Mouse (Mus musculus): Measurements from ENCODE around the gene Adamts6. TPM values are rescaled to one million over a fixed set of nuclear protein-coding genes. Genes with fewer than 3 reads are reported as not detected.

Gene Adamts6
- polyA plus RNA-seq, 1 experiment from 2014 or later: 2.5 TPM

DNA sequence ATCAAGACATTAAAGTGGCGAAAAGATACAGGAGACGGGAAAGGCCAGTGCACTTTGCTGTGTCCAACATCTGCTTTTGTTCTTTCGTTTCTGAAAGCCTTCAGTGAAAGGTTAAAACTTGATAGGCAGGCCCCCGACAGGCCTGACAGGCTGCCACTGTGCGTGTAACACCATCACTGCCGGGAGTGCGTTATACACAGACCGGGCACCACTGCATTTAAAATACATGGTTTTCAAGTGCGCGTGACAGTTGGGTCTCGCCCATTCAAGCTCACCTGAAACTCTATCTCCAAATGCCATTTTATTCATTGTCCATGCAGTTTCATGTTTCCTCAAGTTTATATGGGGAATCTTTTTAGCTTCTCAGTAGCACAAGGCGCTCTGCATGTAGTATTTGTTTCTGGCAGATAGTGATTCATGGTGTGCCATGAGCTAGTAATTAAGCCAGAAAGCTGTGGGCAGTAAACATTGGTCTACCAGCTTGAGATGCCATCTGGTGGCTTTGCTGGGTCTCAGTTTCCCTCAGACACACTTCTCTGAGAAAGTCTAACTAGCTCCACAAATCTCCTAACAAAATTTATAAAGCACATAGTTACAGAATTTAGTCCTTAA, 195.6 kb downstream of the Adamts6 start:
- Histone ChIP-seq H3K4me2 (replicated peaks; ENCODE audit: low read depth, low read length) (no peak overlapping the region), H3K4me3 (ENCODE audit: low read depth, low read length) (no peak overlapping the region), H3K27me3 (ENCODE audit: control insufficient read depth, insufficient read depth, low read length) (no peaks in the 10 kb centered on the region), H3K27ac (ENCODE audit: low read depth, low read length) (no peak overlapping the region), H3K9ac (ENCODE audit: low read depth, low read length) (no peak overlapping the region), H3K36me3 (ENCODE audit: control insufficient read depth, insufficient read depth, low read length) (no peaks in the 10 kb centered on the region), H3K9me3 (ENCODE audit: control insufficient read depth, low read length) (no peaks in the 10 kb centered on the region), H3K4me1 (replicated peaks; ENCODE audit: control insufficient read depth, insufficient read depth, low read length) (no peaks in the 10 kb centered on the region)
- ATAC-seq (ENCODE audit: low FRiP score) (no peak), DNase-seq (ENCODE audit: low spot score) (peak; percentile 5)
- WGBS: 70% methylated on average over 12 of the region's 12 CpGs

DNA sequence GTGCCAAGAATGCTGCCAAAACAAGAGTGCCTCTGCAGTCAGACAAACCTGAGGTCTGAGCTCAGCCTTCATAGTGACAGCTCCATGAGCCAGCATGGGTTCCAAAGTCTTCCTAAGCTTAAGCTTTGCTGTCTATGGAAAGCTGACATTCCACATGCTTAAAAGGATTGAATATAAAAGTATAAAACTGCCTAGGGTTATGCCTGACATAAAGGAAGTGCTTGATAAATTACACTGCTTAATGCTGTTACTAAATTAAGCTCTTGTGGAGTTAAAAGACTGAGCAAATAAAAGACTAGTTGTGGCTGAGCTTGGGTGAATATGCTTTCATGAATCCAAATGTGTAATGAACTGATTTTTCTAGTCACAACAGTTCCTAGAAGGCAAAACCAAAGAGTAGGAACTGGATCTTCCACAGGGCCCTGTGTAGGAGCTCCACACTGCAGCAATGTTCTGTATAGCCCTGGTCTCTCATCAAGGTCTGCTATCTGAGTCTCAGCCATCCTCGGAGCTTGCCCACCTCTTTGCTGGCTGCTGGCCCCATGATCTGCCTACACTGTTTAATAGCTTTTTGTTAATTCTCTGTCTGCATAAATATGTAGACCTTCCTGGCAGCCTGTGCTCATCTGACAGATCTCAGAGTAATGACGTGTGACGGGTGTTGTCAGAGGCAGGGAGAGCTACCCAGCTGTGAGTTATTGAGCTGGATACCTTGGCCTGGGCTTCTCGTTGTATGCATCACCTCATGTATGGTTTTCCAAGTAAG, 203.6 kb downstream of the Adamts6 start:
- Histone ChIP-seq H3K9me3 (ENCODE audit: control insufficient read depth, low read length) (no peaks in the 10 kb centered on the region), H3K27ac (ENCODE audit: low read depth, low read length) (no peak overlapping the region), H3K36me3 (ENCODE audit: control insufficient read depth, insufficient read depth, low read length) (no peaks in the 10 kb centered on the region), H3K27me3 (ENCODE audit: control insufficient read depth, insufficient read depth, low read length) (no peaks in the 10 kb centered on the region), H3K4me2 (replicated peaks; ENCODE audit: low read depth, low read length) (no peak overlapping the region), H3K9ac (ENCODE audit: low read depth, low read length) (no peak overlapping the region), H3K4me1 (replicated peaks; ENCODE audit: control insufficient read depth, insufficient read depth, low read length) (no peaks in the 10 kb centered on the region), H3K4me3 (ENCODE audit: low read depth, low read length) (no peak overlapping the region)
- DNase-seq (ENCODE audit: low spot score): no peak
- no peak for ATAC-seq (ENCODE audit: low FRiP score)
- 73% methylated on average over 4 of the region's 4 CpGs for WGBS

DNA sequence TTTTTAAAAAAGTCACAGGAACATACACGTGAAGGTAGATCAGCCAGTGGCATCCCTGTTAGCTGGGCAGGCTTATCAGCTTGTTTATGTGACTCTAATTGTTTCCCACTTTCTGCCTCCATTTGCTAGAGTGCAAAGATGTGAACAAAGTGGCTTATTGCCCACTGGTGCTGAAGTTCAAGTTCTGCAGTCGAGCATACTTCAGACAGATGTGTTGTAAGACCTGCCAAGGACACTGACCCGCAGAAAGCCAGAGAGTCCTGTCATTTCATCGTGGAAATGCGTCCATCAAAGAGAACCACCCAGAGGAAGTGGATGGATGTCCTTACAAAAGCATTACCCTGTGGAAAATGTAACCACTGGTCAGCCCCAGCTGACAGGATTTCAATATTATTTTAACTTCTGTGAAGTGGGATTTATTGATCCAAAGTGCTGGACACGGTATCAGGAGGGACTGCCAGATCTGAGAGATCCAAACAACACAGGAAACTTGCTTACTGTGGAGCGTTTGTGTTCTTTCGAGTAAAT, 205.9 kb downstream of the Adamts6 start:
- H3K4me3 ChIP-seq (ENCODE audit: low read depth, low read length): no peak overlapping the region
- no peaks in the 10 kb centered on the region for H3K27me3 ChIP-seq (ENCODE audit: control insufficient read depth, insufficient read depth, low read length)
- H3K4me2 ChIP-seq (replicated peaks; ENCODE audit: low read depth, low read length): no peak overlapping the region
- WGBS: 76% methylated on average over 8 of the region's 8 CpGs
- no peak overlapping the region for H3K9ac ChIP-seq (ENCODE audit: low read depth, low read length)
- H3K9me3 ChIP-seq (ENCODE audit: control insufficient read depth, low read length): no peaks in the 10 kb centered on the region
- ATAC-seq (ENCODE audit: low FRiP score): no peak
- no peak overlapping the region for H3K27ac ChIP-seq (ENCODE audit: low read depth, low read length)
- DNase-seq (ENCODE audit: low spot score): no peak
- no peaks in the 10 kb centered on the region for H3K4me1 ChIP-seq (replicated peaks; ENCODE audit: control insufficient read depth, insufficient read depth, low read length)
- no peaks in the 10 kb centered on the region for H3K36me3 ChIP-seq (ENCODE audit: control insufficient read depth, insufficient read depth, low read length)

DNA sequence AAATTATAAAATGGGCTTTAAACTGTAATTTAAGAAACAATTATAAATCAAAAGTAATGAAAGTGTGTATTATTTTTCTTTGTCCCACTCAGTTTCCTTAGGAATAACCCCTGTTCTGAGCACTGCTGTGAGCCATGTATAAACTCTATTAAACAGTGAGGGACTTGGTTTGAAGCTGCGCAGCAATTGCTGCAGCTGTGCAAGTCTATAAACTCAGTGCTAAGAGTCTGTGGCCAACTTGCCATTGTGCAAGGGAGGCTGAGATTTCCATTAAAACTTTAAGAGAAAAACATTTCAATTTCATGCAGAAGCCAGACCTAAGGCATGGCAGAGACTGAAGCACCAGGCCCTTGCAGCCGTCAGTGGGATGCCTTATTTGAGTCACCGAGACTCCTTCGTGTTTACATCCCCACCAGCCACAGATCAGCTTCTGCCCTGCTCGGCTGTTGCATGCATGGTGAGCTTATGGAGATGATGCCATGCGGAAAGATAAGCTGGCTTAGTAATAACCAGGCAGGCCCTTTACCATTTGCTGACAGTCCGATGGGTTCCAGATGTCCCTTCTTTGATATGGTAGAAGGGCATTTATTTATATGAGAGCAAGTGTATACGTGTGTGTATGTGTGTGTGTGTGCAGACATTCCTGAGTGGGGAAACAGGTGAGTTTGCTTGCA, 206.7 kb downstream of the Adamts6 start:
- Histone ChIP-seq H3K4me2 (replicated peaks; ENCODE audit: low read depth, low read length) (no peak overlapping the region), H3K36me3 (ENCODE audit: control insufficient read depth, insufficient read depth, low read length) (no peaks in the 10 kb centered on the region), H3K4me1 (replicated peaks; ENCODE audit: control insufficient read depth, insufficient read depth, low read length) (no peaks in the 10 kb centered on the region), H3K9ac (ENCODE audit: low read depth, low read length) (no peak overlapping the region), H3K9me3 (ENCODE audit: control insufficient read depth, low read length) (no peaks in the 10 kb centered on the region), H3K27ac (ENCODE audit: low read depth, low read length) (no peak overlapping the region), H3K4me3 (ENCODE audit: low read depth, low read length) (no peak overlapping the region), H3K27me3 (ENCODE audit: control insufficient read depth, insufficient read depth, low read length) (no peaks in the 10 kb centered on the region)
- ATAC-seq (ENCODE audit: low FRiP score) (no peak), DNase-seq (ENCODE audit: low spot score) (no peak)
- WGBS: 74% methylated on average over 8 of the region's 8 CpGs

DNA sequence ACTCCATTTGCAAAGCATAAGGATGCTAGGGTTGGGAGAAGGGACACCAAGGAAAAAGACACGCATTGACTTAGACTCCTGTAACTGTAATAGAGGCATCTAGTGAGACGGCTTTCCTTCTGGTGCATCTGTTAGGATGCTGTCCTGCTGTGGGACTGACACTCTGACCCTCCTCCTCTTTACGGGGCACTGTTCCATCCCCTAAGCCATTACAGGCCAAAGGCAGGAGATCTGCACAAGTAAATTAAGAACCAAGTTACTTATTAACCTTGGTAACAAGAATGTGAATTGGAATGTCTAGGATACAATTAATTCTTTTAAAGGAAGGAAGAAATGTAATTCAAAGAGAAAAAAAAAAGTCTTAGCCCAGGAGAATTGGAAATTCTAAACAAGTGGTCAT, 210.0 kb downstream of the Adamts6 start:
- Histone ChIP-seq H3K9ac (ENCODE audit: low read depth, low read length) (no peak overlapping the region), H3K4me1 (replicated peaks; ENCODE audit: control insufficient read depth, insufficient read depth, low read length) (no peaks in the 10 kb centered on the region), H3K36me3 (ENCODE audit: control insufficient read depth, insufficient read depth, low read length) (no peaks in the 10 kb centered on the region), H3K4me2 (replicated peaks; ENCODE audit: low read depth, low read length) (no peak overlapping the region), H3K27me3 (ENCODE audit: control insufficient read depth, insufficient read depth, low read length) (no peaks in the 10 kb centered on the region), H3K9me3 (ENCODE audit: control insufficient read depth, low read length) (no peaks in the 10 kb centered on the region), H3K4me3 (ENCODE audit: low read depth, low read length) (no peak overlapping the region), H3K27ac (ENCODE audit: low read depth, low read length) (no peak overlapping the region)
- WGBS: 34% methylated on average over 3 of the region's 3 CpGs
- DNase-seq (ENCODE audit: low spot score) (no peak), ATAC-seq (ENCODE audit: low FRiP score) (no peak)

DNA sequence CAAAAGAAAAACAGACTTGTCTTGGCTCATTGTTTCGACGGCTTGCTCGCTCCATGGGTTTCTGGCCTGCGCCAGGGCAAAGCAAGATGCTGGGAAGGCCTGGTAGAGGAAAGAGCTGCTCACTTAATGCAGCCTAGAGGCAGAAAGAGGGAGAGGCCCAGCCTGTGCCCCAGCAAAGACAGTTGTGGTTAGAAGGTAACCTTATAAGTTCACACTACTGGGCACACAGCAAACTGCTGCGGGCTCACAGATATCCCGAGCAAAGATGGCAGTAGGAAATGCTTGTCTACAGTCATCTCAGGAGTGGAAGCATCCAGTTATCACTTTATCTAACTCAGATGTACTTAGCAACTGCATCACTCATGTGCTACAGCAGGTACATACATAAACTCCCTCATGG, 211.0 kb downstream of the Adamts6 start:
- DNase-seq (ENCODE audit: low spot score): no peak
- Histone ChIP-seq H3K9ac (ENCODE audit: low read depth, low read length) (no peak overlapping the region), H3K9me3 (ENCODE audit: control insufficient read depth, low read length) (no peaks in the 10 kb centered on the region), H3K27ac (ENCODE audit: low read depth, low read length) (no peak overlapping the region), H3K27me3 (ENCODE audit: control insufficient read depth, insufficient read depth, low read length) (no peaks in the 10 kb centered on the region), H3K36me3 (ENCODE audit: control insufficient read depth, insufficient read depth, low read length) (no peaks in the 10 kb centered on the region), H3K4me2 (replicated peaks; ENCODE audit: low read depth, low read length) (no peak overlapping the region), H3K4me3 (ENCODE audit: low read depth, low read length) (no peak overlapping the region), H3K4me1 (replicated peaks; ENCODE audit: control insufficient read depth, insufficient read depth, low read length) (no peaks in the 10 kb centered on the region)
- ATAC-seq (ENCODE audit: low FRiP score): no peak
- 92% methylated on average over 6 of the region's 6 CpGs for WGBS

DNA sequence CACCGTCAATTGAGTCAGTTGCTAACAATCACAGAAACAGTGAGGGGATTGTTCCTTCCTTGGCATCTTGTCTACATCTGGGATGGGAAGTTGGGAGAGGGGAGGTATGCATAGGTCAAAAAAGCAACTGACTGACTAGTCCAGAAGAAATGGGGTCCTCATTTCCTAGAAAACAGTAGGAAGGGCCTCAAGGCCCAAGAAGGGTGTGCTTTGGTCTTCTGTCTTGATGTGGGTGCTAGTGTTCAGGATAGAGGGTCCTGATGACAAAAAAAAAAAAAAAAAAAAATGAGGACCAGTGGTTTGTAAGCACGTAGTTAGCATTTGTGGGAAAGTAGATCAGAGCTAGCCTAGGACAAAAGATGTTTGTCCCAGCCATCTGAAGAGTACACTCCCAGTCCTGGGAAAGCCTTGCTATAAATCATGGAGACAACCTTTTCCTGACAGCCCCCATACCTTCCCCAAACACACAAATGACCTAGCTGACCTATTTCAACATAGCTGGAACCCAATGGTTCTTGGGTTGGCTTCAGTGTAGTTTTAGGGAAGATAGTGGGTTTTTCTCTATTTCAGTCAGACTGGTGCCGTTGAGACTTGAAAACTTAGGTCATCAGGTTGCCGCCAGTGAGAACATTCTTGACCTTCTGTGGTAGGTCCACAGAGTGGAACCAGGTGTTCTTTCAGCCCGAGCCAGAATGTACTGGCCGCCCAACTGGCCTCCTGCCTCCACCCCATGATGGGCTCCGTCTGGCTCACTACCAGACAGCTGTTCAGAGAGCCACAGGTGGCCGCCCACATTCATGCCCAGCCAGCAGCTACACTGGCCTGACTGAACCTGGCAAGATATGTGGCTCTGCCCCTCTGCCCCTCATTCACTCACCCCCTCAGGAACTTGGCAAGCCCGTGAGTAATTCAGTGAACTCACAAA, 211.7 kb downstream of the Adamts6 start:
- no peaks in the 10 kb centered on the region for H3K4me1 ChIP-seq (replicated peaks; ENCODE audit: control insufficient read depth, insufficient read depth, low read length)
- no peaks in the 10 kb centered on the region for H3K9me3 ChIP-seq (ENCODE audit: control insufficient read depth, low read length)
- H3K27ac ChIP-seq (ENCODE audit: low read depth, low read length): no peak overlapping the region
- no peaks in the 10 kb centered on the region for H3K27me3 ChIP-seq (ENCODE audit: control insufficient read depth, insufficient read depth, low read length)
- ATAC-seq (ENCODE audit: low FRiP score) (no peak), DNase-seq (ENCODE audit: low spot score) (no peak)
- H3K4me2 ChIP-seq (replicated peaks; ENCODE audit: low read depth, low read length): no peak overlapping the region
- H3K9ac ChIP-seq (ENCODE audit: low read depth, low read length): no peak overlapping the region
- no peaks in the 10 kb centered on the region for H3K36me3 ChIP-seq (ENCODE audit: control insufficient read depth, insufficient read depth, low read length)
- 70% methylated on average over 9 of the region's 9 CpGs for WGBS
- no peak overlapping the region for H3K4me3 ChIP-seq (ENCODE audit: low read depth, low read length)

DNA sequence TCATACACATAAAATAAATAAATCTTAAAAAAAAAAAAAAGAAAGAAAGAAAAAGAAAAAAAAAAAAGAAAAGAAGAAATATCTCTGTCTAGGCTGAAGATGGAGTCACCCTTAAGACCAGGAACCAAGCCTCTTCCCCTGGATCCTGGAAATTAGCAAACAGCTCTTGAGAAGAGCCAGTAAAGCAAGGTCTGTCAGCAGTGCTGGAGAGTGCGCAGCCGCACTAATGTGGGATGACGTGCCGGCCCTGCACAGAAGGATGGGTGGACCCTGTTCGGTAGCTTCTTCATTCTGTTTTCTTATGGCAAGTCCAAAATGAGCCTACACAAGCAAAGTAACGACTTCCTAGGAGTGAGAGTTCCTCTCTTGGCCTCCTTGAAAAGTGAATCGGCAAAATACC, 214.8 kb downstream of the Adamts6 start:
- no peaks in the 10 kb centered on the region for H3K27me3 ChIP-seq (ENCODE audit: control insufficient read depth, insufficient read depth, low read length)
- no peak overlapping the region for H3K4me3 ChIP-seq (ENCODE audit: low read depth, low read length)
- no peak for DNase-seq (ENCODE audit: low spot score)
- no peak for ATAC-seq (ENCODE audit: low FRiP score)
- no peaks in the 10 kb centered on the region for H3K9me3 ChIP-seq (ENCODE audit: control insufficient read depth, low read length)
- WGBS: 95% methylated on average over 7 of the region's 7 CpGs
- H3K27ac ChIP-seq (ENCODE audit: low read depth, low read length): no peak overlapping the region
- no peak overlapping the region for H3K9ac ChIP-seq (ENCODE audit: low read depth, low read length)
- no peak overlapping the region for H3K4me2 ChIP-seq (replicated peaks; ENCODE audit: low read depth, low read length)
- no peaks in the 10 kb centered on the region for H3K36me3 ChIP-seq (ENCODE audit: control insufficient read depth, insufficient read depth, low read length)
- no peaks in the 10 kb centered on the region for H3K4me1 ChIP-seq (replicated peaks; ENCODE audit: control insufficient read depth, insufficient read depth, low read length)

All from hindbrain, embryonic 11.5 days (tissue).